Mouse (Mus musculus): ENCODE measurements around the gene Pfkm. TPM values are rescaled to one million over a fixed set of nuclear protein-coding genes. Genes with fewer than 3 reads are reported as not detected.

Pfkm gene
- polyA plus RNA-seq, 1 experiment = 401 TPM

- no peak overlapping the region for H3K4me3 ChIP-seq
- H3K79me2 ChIP-seq (ENCODE audit: control insufficient read depth, insufficient read depth) = peaks cover 30% of the 10 kb centered on the region
- no peak overlapping the region for H3K4me2 ChIP-seq (ENCODE audit: low read depth)
- TF ChIP-seq TCF3 (IDR thresholded peaks at IDR 0.05; ENCODE audit: insufficient read length, low read depth) = no peak
- TF ChIP-seq MYOD1 (IDR thresholded peaks at IDR 0.05; ENCODE audit: control insufficient read depth in 1 of 3, insufficient read length in 2 of 3, low read depth in 2 of 3) = no peak
- TF ChIP-seq CEBPB (IDR thresholded peaks at IDR 0.05; ENCODE audit: insufficient read depth, poor library complexity, severe bottlenecking) = no peak
- no peak for TF ChIP-seq POLR2AphosphoS2 (IDR thresholded peaks at IDR 0.05; ENCODE audit: insufficient read length, low read depth)
- TF ChIP-seq POLR2A (IDR thresholded peaks at IDR 0.05; ENCODE audit: insufficient read length, low read depth) = no peak
- TF ChIP-seq SRF (IDR thresholded peaks at IDR 0.05; ENCODE audit: control insufficient read depth, insufficient read length, low read depth) = no peak
- TF ChIP-seq E2F4 (IDR thresholded peaks at IDR 0.05; ENCODE audit: insufficient read depth) = no peak
- H3K27me3 ChIP-seq (ENCODE audit: control insufficient read depth, insufficient read depth, insufficient read length) = no peaks in the 10 kb centered on the region
- H3K36me3 ChIP-seq (ENCODE audit: control insufficient read depth, insufficient read depth) = no peaks in the 10 kb centered on the region
- H3ac ChIP-seq (ENCODE audit: control insufficient read depth, insufficient read length) = no peak overlapping the region
Observed at GRCm38 (mm10) chr15:98094905-98095304, 2.5 kb downstream of the Pfkm start.

- Histone ChIP-seq H3K4me2 (ENCODE audit: low read depth) (no peak overlapping the region), H3K79me2 (ENCODE audit: control insufficient read depth, insufficient read depth) (peaks cover 10% of the 10 kb centered on the region), H3ac (ENCODE audit: control insufficient read depth, insufficient read length) (no peak overlapping the region), H3K36me3 (ENCODE audit: control insufficient read depth, insufficient read depth) (no peaks in the 10 kb centered on the region), H3K4me3 (no peak overlapping the region), H3K27me3 (ENCODE audit: control insufficient read depth, insufficient read depth, insufficient read length) (peaks cover 5% of the 10 kb centered on the region)
- no peak for TF ChIP-seq POLR2AphosphoS2 (IDR thresholded peaks at IDR 0.05; ENCODE audit: insufficient read length, low read depth)
- TF ChIP-seq MYOD1 (IDR thresholded peaks at IDR 0.05; ENCODE audit: control insufficient read depth in 1 of 3, insufficient read length in 2 of 3, low read depth in 2 of 3) = no peak
Observed at GRCm38 (mm10) chr15:98096957-98097356, 4.6 kb downstream of the Pfkm start.

- Histone ChIP-seq H3K36me3 (ENCODE audit: control insufficient read depth, insufficient read depth) (no peaks in the 10 kb centered on the region), H3K79me2 (ENCODE audit: control insufficient read depth, insufficient read depth) (no peaks in the 10 kb centered on the region), H3K4me2 (ENCODE audit: low read depth) (peak overlapping the region; percentile 55), H3K27me3 (ENCODE audit: control insufficient read depth, insufficient read depth, insufficient read length) (peaks cover 18% of the 10 kb centered on the region), H3ac (ENCODE audit: control insufficient read depth, insufficient read length) (no peak overlapping the region), H3K4me3 (peak overlapping the region; percentile 19)
- TF ChIP-seq CEBPB (IDR thresholded peaks at IDR 0.05; ENCODE audit: insufficient read depth, poor library complexity, severe bottlenecking) (no peak), POLR2A (IDR thresholded peaks at IDR 0.05; ENCODE audit: insufficient read length, low read depth) (peak; percentile 43)
Observed at GRCm38 (mm10) chr15:98098519-98098918, 6.1 kb downstream of the Pfkm start.

GRCm38 (mm10) chr15:98102401-98102800, 10.0 kb downstream of the Pfkm start:
- no peaks in the 10 kb centered on the region for H3K79me2 ChIP-seq (ENCODE audit: control insufficient read depth, insufficient read depth)
- TF ChIP-seq POLR2AphosphoS2 (IDR thresholded peaks at IDR 0.05; ENCODE audit: insufficient read length, low read depth) = no peak
- TF ChIP-seq MAX (IDR thresholded peaks at IDR 0.05; ENCODE audit: low read depth) = no peak
- no peak for TF ChIP-seq TCF12 (IDR thresholded peaks at IDR 0.05; ENCODE audit: insufficient read depth, poor library complexity, severe bottlenecking)
- TF ChIP-seq CEBPB (IDR thresholded peaks at IDR 0.05; ENCODE audit: insufficient read depth, poor library complexity, severe bottlenecking) = no peak
- TF ChIP-seq POLR2A (IDR thresholded peaks at IDR 0.05; ENCODE audit: insufficient read length, low read depth) = no peak
- TF ChIP-seq MYOD1 (IDR thresholded peaks at IDR 0.05; ENCODE audit: control insufficient read depth in 1 of 3, insufficient read length in 2 of 3, low read depth in 2 of 3) = no peak
- TF ChIP-seq MYOG (IDR thresholded peaks at IDR 0.05; ENCODE audit: control insufficient read depth in 1 of 3, insufficient read depth in 1 of 3, insufficient read length in 2 of 3, low read depth in 2 of 3) = no peak
- no peak for TF ChIP-seq REST (IDR thresholded peaks at IDR 0.05; ENCODE audit: insufficient read depth, insufficient read length)
- no peak for TF ChIP-seq E2F4 (IDR thresholded peaks at IDR 0.05; ENCODE audit: insufficient read depth)
- TF ChIP-seq SRF (IDR thresholded peaks at IDR 0.05; ENCODE audit: control insufficient read depth, insufficient read length, low read depth) = no peak
- no peak for TF ChIP-seq USF1 (IDR thresholded peaks at IDR 0.05; ENCODE audit: low read depth)
- peaks cover 38% of the 10 kb centered on the region for H3K27me3 ChIP-seq (ENCODE audit: control insufficient read depth, insufficient read depth, insufficient read length)
- no peak overlapping the region for H3K4me2 ChIP-seq (ENCODE audit: low read depth)
- no peak overlapping the region for H3K4me3 ChIP-seq
- H3K36me3 ChIP-seq (ENCODE audit: control insufficient read depth, insufficient read depth) = no peaks in the 10 kb centered on the region
- H3ac ChIP-seq (ENCODE audit: control insufficient read depth, insufficient read length) = no peak overlapping the region

- no peak for TF ChIP-seq USF1 (IDR thresholded peaks at IDR 0.05; ENCODE audit: low read depth)
- TF ChIP-seq REST (IDR thresholded peaks at IDR 0.05; ENCODE audit: insufficient read depth, insufficient read length) = no peak
- TF ChIP-seq TCF12 (IDR thresholded peaks at IDR 0.05; ENCODE audit: insufficient read depth, poor library complexity, severe bottlenecking) = no peak
- no peak for TF ChIP-seq CEBPB (IDR thresholded peaks at IDR 0.05; ENCODE audit: insufficient read depth, poor library complexity, severe bottlenecking)
- no peak for TF ChIP-seq TCF3 (IDR thresholded peaks at IDR 0.05; ENCODE audit: insufficient read length, low read depth)
- TF ChIP-seq E2F4 (IDR thresholded peaks at IDR 0.05; ENCODE audit: insufficient read depth) = no peak
- TF ChIP-seq MYOG (IDR thresholded peaks at IDR 0.05; ENCODE audit: control insufficient read depth in 1 of 3, insufficient read depth in 1 of 3, insufficient read length in 2 of 3, low read depth in 2 of 3) = no peak
- TF ChIP-seq MAX (IDR thresholded peaks at IDR 0.05; ENCODE audit: low read depth) = no peak
- TF ChIP-seq SRF (IDR thresholded peaks at IDR 0.05; ENCODE audit: control insufficient read depth, insufficient read length, low read depth) = no peak
- no peak for TF ChIP-seq MYOD1 (IDR thresholded peaks at IDR 0.05; ENCODE audit: control insufficient read depth in 1 of 3, insufficient read length in 2 of 3, low read depth in 2 of 3)
- no peak for TF ChIP-seq POLR2A (IDR thresholded peaks at IDR 0.05; ENCODE audit: insufficient read length, low read depth)
- no peak for TF ChIP-seq POLR2AphosphoS2 (IDR thresholded peaks at IDR 0.05; ENCODE audit: insufficient read length, low read depth)
- no peak overlapping the region for H3K4me2 ChIP-seq (ENCODE audit: low read depth)
- no peaks in the 10 kb centered on the region for H3K36me3 ChIP-seq (ENCODE audit: control insufficient read depth, insufficient read depth)
- H3K4me3 ChIP-seq = no peak overlapping the region
- H3ac ChIP-seq (ENCODE audit: control insufficient read depth, insufficient read length) = no peak overlapping the region
- H3K27me3 ChIP-seq (ENCODE audit: control insufficient read depth, insufficient read depth, insufficient read length) = peaks cover 37% of the 10 kb centered on the region
- H3K79me2 ChIP-seq (ENCODE audit: control insufficient read depth, insufficient read depth) = peaks cover 4% of the 10 kb centered on the region
Observed at GRCm38 (mm10) chr15:98106506-98106905, 14.1 kb downstream of the Pfkm start.

All from myocyte (in vitro differentiated cells).